In genomic region chr7:5020685-5021084, GRCm38 (mm10) we compare ENCODE assay signal across 8 mouse cellular contexts. TPM values are rescaled to one million over a fixed set of nuclear protein-coding genes. Genes with fewer than 3 reads are reported as not detected.
DNase-seq lines count a peak whose midpoint lies in the region; ATAC-seq and TF ChIP-seq lines count a peak whose summit lies in the region.

No protein-coding gene starts in this region.

- peak overlapping the region; percentile 92 for H3ac ChIP-seq in myocyte (ENCODE audit: control insufficient read depth, insufficient read length)

- peak overlapping the region; percentile 74 for H3K4me2 ChIP-seq in intestine, embryonic 15.5 days (replicated peaks)
- H3K4me2 ChIP-seq in myocyte (ENCODE audit: low read depth), result peak overlapping the region; percentile 88

- peaks cover 2% of the 10 kb centered on the region for H3K4me1 ChIP-seq in testis, adult 2 months (ENCODE audit: control insufficient read depth, insufficient read depth, low read length)
- peaks cover 9% of the 10 kb centered on the region; the same call in 1 of the 2 replicates for H3K4me1 ChIP-seq in intestine, embryonic 15.5 days (replicated peaks)

- peak overlapping the region; percentile 85 for H3K27ac ChIP-seq in testis, adult 2 months (ENCODE audit: control insufficient read depth, insufficient read depth, low read depth, low read length)
- H3K27ac ChIP-seq in intestine, embryonic 15.5 days, result peak overlapping the region; percentile 97

- H3K79me2 ChIP-seq in myocyte (ENCODE audit: control insufficient read depth, insufficient read depth), result peaks cover 52% of the 10 kb centered on the region

- no peak for DNase-seq in frontal cortex, postnatal 10 days (ENCODE audit: low spot score in 2 of 2)
- DNase-seq in testis, postnatal 14 days (ENCODE audit: low spot score), result no peak
- DNase-seq in MN1 (ENCODE audit: low spot score), result no peak
- DNase-seq in testis, postnatal 10 days (ENCODE audit: low spot score), result no peak

- peak overlapping the region; percentile 88 for H3K4me3 ChIP-seq in testis, adult 2 months (ENCODE audit: control insufficient read depth, low read depth, low read length)
- H3K4me3 ChIP-seq in intestine, embryonic 15.5 days (replicated peaks), result peak overlapping the region; percentile 81
- H3K4me3 ChIP-seq in myocyte, result peak overlapping the region; percentile 69

- peak; percentile 2; the same call in 1 of the 2 replicates for ATAC-seq in frontal cortex, adult (ENCODE audit: low TSS enrichment)
- ATAC-seq in intestine, embryonic 15.5 days, result no peak; the same call in none of the 2 replicates

- no peak for TF ChIP-seq POLR2A in testis, adult 2 months (IDR thresholded peaks at IDR 0.05; ENCODE audit: control insufficient read depth, low read depth, low read length)
- TF ChIP-seq POLR2A in myocyte (IDR thresholded peaks at IDR 0.05; ENCODE audit: insufficient read length, low read depth), result no peak

- H3K9me3 ChIP-seq in intestine, embryonic 15.5 days, result no peaks in the 10 kb centered on the region

- peaks cover 1% of the 10 kb centered on the region; the same call in 1 of the 2 replicates for H3K36me3 ChIP-seq in testis, adult 2 months (ENCODE audit: control insufficient read depth, insufficient read depth, low read length)
- H3K36me3 ChIP-seq in intestine, embryonic 15.5 days, result peaks cover 9% of the 10 kb centered on the region
- H3K36me3 ChIP-seq in myocyte (ENCODE audit: control insufficient read depth, insufficient read depth), result peaks cover 10% of the 10 kb centered on the region

- H3K27me3 ChIP-seq in testis, adult 2 months (ENCODE audit: control insufficient read depth, insufficient read depth, low read length), result no peaks in the 10 kb centered on the region
- H3K27me3 ChIP-seq in intestine, embryonic 15.5 days (replicated peaks), result no peaks in the 10 kb centered on the region
- H3K27me3 ChIP-seq in myocyte (ENCODE audit: control insufficient read depth, insufficient read depth, insufficient read length), result no peaks in the 10 kb centered on the region

- TF ChIP-seq CTCF in testis, adult 2 months (IDR thresholded peaks at IDR 0.05; ENCODE audit: control insufficient read depth, insufficient read depth, insufficient replicate concordance, low read depth, low read length), result no peak

- peak overlapping the region; percentile 93 for H3K9ac ChIP-seq in intestine, embryonic 15.5 days

- whole genome bisulfite sequencing in intestine, embryonic 15.5 days, result 0% methylated on average over 15 of the region's 15 CpGs

TF ChIP-seq in myocyte, 11 proteins besides CTCF, POLR2A, EP300 and RAD21:
- TF ChIP-seq MAX (IDR thresholded peaks at IDR 0.05; ENCODE audit: low read depth) (no peak), MYOD1 (IDR thresholded peaks at IDR 0.05; ENCODE audit: control insufficient read depth in 1 of 3, insufficient read length in 2 of 3, low read depth in 2 of 3) (no peak), TCF3 (IDR thresholded peaks at IDR 0.05; ENCODE audit: insufficient read length, low read depth) (no peak), E2F4 (IDR thresholded peaks at IDR 0.05; ENCODE audit: insufficient read depth) (no peak), MYOG (IDR thresholded peaks at IDR 0.05; ENCODE audit: control insufficient read depth in 1 of 3, insufficient read depth in 1 of 3, insufficient read length in 2 of 3, low read depth in 2 of 3) (no peak), USF1 (IDR thresholded peaks at IDR 0.05; ENCODE audit: low read depth) (no peak), POLR2AphosphoS2 (IDR thresholded peaks at IDR 0.05; ENCODE audit: insufficient read length, low read depth) (no peak), CEBPB (IDR thresholded peaks at IDR 0.05; ENCODE audit: insufficient read depth, poor library complexity, severe bottlenecking) (no peak), SRF (IDR thresholded peaks at IDR 0.05; ENCODE audit: control insufficient read depth, insufficient read length, low read depth) (no peak)

RNA-seq across cellular contexts. Expression of gene Ccdc106, which starts 0.3 kb away (rescaled TPM):
- polyA plus RNA-seq in testis, adult 2 months (2012; rRNA removed), result 7.9 and 9.2 TPM in 2 replicates
- 13.4 TPM in 2 replicates for polyA plus RNA-seq in intestine, embryonic 15.5 days (2015; fragmentation: Nextera tagmentation; extraction: Ambion mirVana)
- polyA plus RNA-seq in myocyte (2012; fragmentation: generic; extraction: Trizol), result 0.19 TPM

RNA-seq across cellular contexts. Expression of gene Zfp865, which starts 0.5 kb away (rescaled TPM):
- 18.3 and 18.7 TPM in 2 replicates for polyA plus RNA-seq in testis, adult 2 months (2012; rRNA removed)
- 5.5 and 5.6 TPM in 2 replicates for polyA plus RNA-seq in intestine, embryonic 15.5 days (2015; fragmentation: Nextera tagmentation; extraction: Ambion mirVana)
- polyA plus RNA-seq in myocyte (2012; fragmentation: generic; extraction: Trizol), result 18.1 TPM

RNA-seq across cellular contexts. Expression of gene Gm44973, which starts 5.4 kb away (rescaled TPM):
- not detected in 2 replicates for polyA plus RNA-seq in testis, adult 2 months (2012; rRNA removed)
- 1.6 TPM in 2 replicates for polyA plus RNA-seq in intestine, embryonic 15.5 days (2015; fragmentation: Nextera tagmentation; extraction: Ambion mirVana)
- polyA plus RNA-seq in myocyte (2012; fragmentation: generic; extraction: Trizol), result not detected

RNA-seq across cellular contexts. Expression of gene Fiz1, which starts 6.2 kb away (rescaled TPM):
- polyA plus RNA-seq in testis, adult 2 months (2012; rRNA removed), result 36.1 and 37.2 TPM in 2 replicates
- 37.0 and 38.5 TPM in 2 replicates for polyA plus RNA-seq in intestine, embryonic 15.5 days (2015; fragmentation: Nextera tagmentation; extraction: Ambion mirVana)
- 22.8 TPM for polyA plus RNA-seq in myocyte (2012; fragmentation: generic; extraction: Trizol)

RNA-seq across cellular contexts. Expression of gene Zfp524, which starts 6.5 kb away (rescaled TPM):
- polyA plus RNA-seq in testis, adult 2 months (2012; rRNA removed), result 11.2 and 12.5 TPM in 2 replicates
- 20.2 and 21.4 TPM in 2 replicates for polyA plus RNA-seq in intestine, embryonic 15.5 days (2015; fragmentation: Nextera tagmentation; extraction: Ambion mirVana)
- polyA plus RNA-seq in myocyte (2012; fragmentation: generic; extraction: Trizol), result 15.7 TPM
